Mouse (Mus musculus) heart, adult 9 months (tissue): Measurements from ENCODE around the gene Pias1.
A peak's percentile ranks its signal among the peaks of the same experiment; 100 is the strongest.

ENCODE experiments used
- DNase-seq, 2 experiments: peaks; one replicate each; pipeline ENCODE4 v3.0.0; 2022; ENCODE audit warnings: low spot score in 2 of 2

The Pias1 gene

GRCm38 (mm10) chr9:62857719-62858261, 129.9 kb downstream of the Pias1 start, which contains the start of gene Calml4:
TSS of gene Calml4 (plus strand) at chr9:62858080.
- peak; percentile 70 to 78 for DNase-seq

- peak in 1 of 2 experiments; percentile 47 for DNase-seq
These were observed 130.5 kb downstream of the Pias1 start for GRCm38 (mm10) chr9:62857216-62857615.

- no peak for DNase-seq
These were observed 133.2 kb downstream of the Pias1 start for GRCm38 (mm10) chr9:62854483-62854882.

GRCm38 (mm10) chr9:62851571-62851970, 136.2 kb downstream of the Pias1 start:
- DNase-seq: no peak

DNA sequence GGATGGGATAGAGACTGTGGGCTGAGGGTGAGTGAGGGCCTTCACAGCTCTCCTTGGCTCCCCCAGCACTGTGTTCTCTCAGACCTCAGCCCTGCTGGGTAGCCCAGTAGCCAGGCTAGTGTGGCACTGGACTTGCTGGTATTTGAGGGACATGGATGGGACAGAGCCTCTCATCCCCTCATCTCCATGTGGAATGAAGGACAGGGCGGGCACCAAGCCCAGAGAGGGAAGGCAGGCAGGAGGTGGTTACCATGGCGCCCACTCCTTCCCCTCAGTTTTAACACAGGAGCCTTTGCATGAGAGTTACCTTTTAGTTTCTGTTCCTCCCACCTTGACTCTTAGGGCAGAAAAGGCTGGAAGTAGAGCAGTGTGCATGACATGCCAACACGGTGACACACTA, 139.1 kb downstream of the Pias1 start:
- DNase-seq: no peak

DNA sequence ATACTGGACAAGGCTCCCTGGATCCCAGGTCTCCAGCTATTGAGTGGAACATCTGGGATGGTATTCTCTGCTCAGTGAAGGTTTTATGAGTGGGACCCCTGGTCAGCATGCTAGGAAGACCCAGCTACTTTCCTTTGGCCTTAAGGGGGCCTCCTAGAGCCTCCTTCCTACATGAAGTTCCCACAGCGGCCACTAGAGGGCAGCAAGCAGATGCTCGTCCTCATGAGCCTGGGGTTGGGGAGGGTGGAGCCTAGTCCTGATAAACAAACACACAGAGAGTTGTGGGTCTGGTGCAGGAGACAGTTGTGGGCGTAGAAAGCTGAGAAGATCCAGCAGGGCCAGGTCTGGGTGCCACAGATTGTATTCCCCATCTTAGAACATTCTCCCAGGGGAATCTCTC, 140.0 kb downstream of the Pias1 start:
- peak; percentile 82 to 86 for DNase-seq

GRCm38 (mm10) chr9:62844461-62844860, 143.3 kb downstream of the Pias1 start:
- DNase-seq: no peak

DNA sequence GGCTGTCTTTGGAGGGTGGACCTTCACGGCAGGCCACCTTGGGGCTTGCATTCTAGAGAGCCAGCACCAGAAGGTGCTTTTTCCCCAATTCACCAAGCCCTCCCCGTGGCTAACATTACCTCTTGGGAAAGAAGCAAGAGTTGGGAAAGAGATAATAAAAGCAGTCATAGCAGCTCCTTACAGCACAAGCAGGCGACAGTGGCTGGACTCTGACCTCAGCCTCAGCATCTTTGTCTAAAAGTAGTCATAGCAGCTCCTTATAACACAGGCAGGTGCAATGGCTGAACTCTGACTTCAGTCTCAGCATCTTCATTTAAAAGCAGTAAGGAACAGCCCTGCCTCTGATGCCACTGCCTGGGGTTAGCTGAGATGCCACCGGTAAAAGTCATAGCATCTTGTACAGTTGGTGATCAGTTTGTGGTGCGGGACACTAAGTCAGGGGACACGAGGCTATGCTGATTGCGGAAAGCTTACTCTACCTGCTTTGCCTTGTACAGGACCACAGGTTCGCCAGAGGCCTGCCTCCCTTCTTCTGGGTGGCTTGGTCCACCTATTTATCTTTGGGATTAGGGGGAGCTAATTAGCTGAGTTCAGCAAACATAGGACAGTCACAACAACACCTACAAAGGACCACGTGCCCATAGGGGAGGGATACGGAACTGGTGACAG, 144.2 kb downstream of the Pias1 start:
- DNase-seq: no peak

DNA sequence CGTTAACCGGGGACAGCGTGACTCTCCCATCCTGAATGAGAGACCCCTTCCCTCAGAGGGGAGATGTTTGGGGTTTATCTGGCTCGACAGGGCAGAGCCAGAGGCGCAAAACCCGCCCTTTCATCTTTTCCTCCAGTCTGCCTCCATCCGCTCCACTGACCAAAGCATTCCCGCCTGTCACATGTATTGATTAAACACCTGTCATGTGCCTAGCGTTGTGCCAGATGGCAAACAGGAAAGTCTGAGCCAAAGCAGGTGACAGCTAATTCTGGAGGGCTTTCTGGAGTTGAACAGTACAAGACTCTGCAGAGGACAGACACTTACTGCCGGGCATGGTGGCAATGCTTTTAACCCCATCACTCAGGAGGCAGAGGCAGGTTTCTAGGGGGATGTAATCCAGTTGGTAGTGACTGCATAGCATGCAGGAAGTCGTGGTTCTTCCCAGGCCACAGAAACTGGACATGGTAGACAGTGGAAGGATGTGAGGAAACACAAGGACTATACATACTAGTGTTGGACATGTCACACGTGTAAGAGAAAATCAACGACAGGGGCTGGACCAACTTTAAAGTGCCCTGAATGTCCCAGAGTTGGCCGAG, 148.5 kb downstream of the Pias1 start:
- DNase-seq: no peak

GRCm38 (mm10) chr9:62838506-62839171, 149.1 kb downstream of the Pias1 start, which contains the start of gene Cln6:
TSS of gene Cln6 (plus strand) at chr9:62838785.
- peak; percentile 79 to 81 for DNase-seq

GRCm38 (mm10) chr9:62838146-62838505, 149.6 kb downstream of the Pias1 start:
- DNase-seq: no peak

DNA sequence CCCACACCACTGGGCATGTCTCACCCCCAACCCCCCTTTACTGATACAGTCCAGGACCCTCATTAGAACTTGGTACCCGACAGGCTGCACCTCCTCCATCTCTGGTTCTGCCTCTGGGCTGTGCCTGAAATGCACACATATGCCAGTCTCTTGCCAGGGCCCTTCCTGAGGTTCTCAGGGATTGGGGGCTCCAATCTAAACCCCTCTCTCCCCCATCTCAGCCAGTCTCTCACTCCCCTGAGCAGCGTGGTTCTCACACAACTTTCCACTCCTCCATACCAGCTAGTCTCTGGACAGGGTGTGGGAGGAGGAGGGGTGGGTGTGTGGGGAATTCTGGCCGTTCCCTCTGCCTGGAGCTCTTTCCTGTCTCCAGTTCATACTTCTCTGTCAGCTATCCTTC, 150.1 kb downstream of the Pias1 start:
- no peak for DNase-seq

DNA sequence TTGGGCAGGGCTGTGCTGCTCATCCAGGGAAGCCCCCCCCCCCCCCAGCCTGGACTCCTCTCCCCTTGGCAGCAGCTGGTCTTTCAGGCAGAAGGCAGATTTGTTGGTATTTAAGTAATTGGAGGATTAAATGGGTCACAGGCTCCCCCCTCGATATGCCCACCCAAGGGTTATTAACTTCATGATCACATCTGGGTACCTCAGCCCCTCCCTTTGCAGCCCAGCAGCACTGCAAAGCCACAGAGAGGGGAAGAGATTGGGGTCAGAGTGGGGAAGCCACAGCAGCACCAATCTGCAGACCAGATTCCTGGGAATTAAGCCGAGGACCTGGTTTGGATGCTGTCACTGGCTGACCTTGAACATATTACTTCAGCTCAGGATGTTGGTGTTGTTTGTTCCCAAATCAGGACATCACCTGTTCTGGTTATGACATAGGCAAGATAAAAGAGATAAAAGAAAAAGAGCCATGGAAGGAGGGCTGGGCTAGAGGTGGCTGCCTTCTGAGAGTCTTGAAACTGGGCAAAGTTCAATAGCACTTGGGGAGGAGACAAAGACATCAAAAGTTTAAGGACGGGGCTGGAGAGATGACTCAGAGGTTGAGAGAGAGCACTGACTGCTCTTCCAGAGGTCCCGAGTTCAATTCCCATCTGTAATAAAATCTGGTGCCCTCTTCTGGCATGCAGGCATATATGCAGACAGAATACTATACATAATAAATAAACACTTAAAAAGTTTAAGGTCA, 151.8 kb downstream of the Pias1 start:
- DNase-seq: no peak

- no peak for DNase-seq
These were observed 152.8 kb downstream of the Pias1 start for GRCm38 (mm10) chr9:62834906-62835305.

- DNase-seq: no peak
These were observed 157.8 kb downstream of the Pias1 start for GRCm38 (mm10) chr9:62829877-62830276.

DNA sequence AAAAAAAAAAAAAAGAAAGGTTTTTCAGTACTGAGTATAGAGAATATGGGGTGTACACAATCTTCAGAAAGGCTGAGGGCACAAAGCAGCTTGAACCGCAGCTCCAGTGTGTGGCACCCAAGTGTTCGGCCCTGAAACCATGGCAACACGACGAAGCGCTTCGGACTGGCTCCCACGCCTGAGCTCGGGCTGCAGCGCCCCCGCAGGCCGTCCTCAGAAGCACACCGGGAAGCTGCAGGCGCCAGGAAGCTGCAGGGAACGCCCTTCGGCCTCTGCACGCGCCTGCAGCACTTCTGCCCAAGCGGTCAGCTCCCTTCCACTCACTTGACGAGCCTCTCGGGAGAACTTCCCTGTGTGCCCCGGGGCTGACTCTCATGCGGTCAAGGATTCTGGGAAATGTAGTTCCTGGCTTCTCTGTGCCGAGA, 159.1 kb downstream of the Pias1 start:
- DNase-seq: peak; percentile 96
